Mouse (Mus musculus) liver (tissue): ENCODE results near the gene Gimap8.

Experiments used
- DNase-seq: peaks from one replicate; pipeline ENCODE4 v3.0.0-alpha.2; 2020; ENCODE audit warnings: mixed read lengths

The Gimap8 gene

DNA sequence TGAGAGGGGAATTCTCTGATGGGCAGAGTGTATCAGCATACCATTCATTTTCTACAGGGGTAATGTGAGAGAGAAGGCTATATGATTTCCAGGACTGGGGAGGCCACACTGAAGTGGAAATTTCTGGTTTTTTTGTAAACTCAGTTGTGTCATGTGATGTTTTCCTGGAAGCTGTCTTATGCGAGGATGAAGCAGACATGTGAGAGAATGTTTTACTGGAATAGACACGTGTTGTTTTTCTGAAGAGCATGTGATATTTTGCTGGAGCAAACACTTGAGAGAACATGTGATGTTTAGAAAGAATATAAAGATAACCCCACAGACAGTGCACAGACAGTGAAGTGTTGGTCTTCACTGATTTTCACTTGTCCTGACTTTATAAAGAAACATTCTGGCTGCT is 8.5 kb upstream of the Gimap8 start:
- no peak for DNase-seq

DNA sequence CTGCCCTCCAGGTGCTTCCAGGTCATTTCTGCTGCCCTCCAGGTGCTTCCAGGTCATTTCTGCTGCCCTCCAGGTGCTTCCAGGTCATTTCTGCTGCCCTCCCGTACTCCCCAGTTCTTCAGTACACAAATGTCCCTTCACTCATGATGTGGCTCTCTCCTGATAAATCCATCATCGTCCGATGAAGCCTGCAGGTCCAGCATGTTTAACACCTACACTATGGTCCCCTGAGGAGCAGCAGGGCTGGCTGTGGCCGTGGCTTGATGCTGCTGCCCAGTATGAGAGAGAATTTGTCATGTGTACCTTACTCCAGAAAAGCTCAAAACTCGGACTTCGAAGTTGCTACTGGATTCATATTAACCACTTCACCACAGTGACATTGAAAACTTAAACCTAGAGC is 5.6 kb upstream of the Gimap8 start:
- DNase-seq, result no peak

DNA sequence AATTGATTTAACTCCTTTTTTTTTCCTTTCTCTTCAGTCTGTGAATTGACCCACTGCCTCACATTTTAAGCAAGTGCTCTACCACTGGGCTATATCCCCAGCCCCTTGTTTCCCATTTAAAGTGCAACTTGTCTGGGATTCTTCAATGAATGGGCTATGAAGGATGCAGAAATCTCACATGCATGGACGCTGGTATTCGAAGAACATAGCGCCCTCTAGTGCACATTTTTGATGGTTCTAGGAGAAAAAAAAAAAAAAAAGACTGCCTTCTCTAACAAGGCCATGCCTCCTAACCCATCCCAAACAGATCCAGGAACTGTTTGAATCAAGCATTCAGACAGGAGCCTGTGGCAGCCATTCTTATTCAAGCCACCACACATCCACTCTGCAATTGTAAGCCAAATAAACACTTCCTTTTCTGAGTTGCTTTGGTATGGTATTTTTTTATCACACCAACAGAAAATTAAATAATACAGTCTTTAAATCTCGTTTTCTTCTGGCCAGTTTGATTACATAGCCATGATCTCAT is 4.2 kb upstream of the Gimap8 start:
- DNase-seq, result no peak

DNA sequence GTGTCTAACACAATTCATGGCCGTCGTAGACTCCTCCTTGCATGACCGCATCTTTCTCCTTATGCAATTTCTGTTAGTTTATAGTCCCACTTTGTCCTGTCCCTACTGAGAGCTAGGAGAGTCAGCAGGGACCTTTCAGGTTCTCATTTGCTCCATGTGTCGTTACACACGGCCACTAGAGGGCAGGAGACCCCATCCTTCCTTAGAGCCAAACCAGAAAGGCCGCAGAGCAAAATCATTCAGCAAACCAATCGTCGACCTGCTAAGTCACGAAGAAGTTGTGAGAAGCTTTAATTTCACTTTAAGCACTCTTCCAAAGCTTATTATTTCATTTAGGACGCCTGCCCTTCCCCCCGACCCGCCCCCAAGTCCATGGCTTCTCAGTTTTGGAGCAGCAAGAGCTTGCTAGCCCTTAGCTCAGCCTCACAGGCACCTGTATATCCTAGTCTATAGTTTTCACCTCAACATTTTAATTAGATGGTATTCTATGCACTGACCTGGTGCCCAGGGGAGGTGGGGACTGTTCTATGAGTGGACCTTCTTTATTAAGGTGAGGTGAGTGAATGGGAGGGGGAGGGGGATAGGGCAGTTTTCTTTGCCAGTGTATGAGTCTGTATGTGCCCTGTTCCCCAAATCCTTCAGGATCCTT is 1.2 kb upstream of the Gimap8 start:
- DNase-seq, result peak; percentile 65

DNA sequence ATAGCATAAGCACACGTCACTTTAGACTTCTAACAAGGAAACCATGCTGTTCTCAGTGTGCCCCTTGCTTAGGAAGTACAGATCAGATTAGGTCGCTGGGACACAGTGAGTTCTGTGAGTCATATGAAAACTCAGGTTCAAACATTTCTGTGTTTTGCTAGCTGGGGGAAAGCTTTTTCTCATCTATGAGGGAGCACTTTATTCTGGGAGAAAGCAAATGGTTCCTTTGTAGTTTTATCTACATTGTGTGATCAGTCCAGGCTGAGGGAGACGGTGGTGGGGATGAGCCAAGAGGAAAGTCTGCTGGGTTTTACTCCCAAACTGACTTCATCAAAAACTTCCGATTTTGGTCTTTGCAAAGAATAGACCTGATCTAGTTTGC is 734 bp upstream of the Gimap8 start:
- DNase-seq, result no peak

DNA sequence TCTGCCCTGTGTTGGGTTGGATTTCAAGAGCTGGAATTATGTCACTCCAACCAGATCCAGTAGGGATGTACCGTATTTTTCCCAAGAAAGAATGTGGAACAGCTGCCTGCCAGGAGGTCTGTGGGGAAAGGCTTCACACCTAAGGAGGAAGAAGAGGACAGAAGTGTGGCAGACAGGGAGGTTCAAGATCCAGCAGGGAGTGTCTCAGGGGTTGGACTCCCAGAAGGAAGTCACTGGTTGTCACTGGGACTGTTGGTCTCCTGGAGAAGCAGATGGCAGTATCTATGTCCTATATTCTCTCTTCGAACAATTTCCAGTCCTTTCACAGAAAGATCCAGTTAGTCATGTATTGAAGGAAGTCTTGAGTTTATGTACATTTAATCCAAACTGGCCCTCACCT is 577 bp downstream of the Gimap8 start:
- DNase-seq, result no peak

DNA sequence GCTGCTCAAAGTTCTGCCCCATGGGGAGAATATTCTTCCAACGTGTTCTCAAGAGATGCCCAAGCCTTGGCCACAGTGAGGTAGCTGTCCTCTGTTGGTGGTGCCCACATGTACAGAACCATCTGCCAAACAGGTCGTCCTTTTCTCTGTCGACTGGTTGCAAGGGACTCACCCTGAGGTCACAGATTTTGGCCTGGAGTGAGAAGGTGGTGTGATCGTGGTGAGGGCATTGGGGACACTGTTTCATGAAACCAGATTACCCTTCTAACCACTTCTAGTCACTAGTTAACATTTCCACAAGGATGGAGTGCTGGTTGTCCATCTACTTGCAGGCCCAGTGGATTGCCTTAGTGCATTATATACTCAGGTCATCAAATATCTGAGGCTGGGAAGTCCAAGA is 1.7 kb downstream of the Gimap8 start:
- no peak for DNase-seq

DNA sequence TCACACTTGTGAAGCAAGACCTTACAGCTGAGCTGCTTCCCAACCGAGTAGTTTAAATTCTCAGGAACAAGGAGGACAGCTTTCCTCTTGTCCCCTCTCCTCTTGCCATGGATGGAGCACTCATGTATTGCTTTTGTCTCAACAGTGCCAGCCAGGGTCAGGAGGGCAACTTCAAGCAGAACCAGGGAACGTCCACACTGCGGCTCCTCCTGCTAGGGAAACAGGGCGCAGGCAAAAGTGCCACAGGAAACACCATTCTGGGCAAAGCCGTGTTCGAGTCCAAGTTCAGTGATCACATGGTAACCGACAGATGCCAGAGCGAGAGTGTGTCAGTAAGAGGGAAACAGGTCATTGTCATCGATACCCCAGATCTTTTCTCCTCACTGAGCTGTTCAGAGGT is 3.0 kb downstream of the Gimap8 start:
- DNase-seq, result no peak

DNA sequence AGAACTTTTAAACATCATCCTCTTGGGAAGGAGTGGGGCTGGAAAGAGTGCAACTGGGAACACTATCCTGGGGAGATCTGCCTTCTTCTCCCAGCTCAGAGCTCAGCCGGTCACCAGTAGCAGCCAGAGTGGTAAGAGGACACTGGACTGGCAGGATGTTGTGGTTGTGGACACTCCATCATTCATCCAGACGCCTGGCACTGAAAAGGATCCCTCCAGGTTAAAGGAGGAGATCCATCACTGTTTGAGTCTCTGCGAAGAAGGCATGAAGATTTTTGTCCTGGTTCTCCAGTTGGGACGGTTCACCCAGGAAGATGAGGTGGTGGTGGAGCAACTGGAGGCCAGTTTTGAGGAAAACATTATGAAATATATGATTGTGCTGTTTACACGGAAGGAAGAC is 11.7 kb downstream of the Gimap8 start:
- no peak for DNase-seq

DNA sequence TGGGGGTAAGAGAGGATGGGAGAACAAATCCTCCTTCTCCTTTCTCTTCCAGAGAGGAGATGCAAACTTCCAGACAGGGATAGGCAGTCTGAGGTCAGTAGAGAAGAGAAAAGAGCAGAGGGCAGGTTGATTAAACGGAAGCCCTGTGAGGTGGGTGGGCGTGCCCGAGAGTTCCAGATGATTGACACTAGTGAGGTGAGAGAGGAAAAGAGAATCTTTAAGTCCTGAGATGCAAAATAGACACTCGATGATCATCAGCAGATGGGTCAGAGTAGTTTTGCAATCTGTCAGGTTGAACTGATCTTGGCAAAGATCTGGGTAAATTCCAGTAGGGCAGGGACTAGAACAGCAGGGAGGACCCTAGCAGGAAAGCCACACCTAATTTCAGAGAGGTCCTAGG is 17.7 kb downstream of the Gimap8 start:
- DNase-seq, result no peak

DNA sequence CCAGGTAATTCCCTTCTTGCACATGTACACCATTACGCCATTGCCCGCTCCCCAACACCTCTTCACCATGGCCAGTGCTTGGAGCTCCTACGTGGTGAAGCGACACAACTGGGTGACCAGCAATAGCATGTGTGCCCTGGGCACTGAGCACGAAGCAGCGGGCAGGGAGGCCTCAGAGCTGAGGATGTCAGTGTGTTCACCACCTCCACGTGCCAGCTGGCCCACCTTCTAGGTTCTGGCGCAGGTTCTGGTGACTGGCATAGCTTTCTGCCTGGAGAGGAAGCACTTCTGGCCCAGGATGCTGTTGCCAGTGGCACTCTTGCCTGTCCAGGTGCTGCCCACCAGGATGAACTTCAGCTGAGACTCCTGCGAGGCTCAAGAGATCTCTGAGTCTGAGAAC is 18.4 kb downstream of the Gimap8 start:
- no peak for DNase-seq

DNA sequence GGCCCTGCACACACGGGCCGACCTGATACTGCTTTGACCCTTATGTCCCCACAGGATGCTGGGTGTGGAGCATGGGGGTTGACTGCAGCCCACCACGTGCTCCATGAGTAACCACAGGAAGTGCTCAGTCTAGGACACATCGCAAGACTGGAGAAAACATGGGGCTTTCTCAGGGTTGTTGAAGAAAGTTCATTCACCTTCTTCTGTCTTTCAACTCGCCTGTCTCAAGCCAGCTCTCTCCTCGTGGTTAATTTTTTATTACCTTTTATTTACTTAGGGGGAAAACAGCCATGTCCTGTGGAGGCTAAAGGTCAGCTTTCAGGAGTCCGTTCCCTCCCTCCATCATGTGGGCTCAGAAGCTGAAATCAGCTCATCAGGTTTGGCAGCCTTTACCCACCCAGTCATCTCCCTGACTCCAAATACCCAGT is 19.1 kb downstream of the Gimap8 start:
- DNase-seq, result no peak

DNA sequence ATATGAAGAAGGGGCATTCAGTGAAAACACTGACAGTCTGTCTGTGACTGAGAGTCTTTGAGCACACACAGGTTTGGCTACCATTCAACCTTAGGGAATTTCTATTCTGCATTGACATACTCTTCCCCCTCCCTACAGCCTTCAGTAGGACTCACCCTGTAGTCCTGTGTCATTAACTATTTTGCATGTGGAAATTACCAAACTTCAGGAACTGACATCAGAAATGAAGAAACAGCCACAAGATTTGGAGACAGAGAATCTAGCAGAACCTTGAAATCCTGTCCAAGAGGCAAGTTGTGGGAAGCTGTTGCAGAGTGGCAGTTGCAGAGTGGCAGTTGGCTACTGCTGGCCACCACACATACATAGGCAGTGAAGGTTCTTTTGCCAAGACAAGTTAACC is 21.0 kb downstream of the Gimap8 start:
- DNase-seq, result no peak

DNA sequence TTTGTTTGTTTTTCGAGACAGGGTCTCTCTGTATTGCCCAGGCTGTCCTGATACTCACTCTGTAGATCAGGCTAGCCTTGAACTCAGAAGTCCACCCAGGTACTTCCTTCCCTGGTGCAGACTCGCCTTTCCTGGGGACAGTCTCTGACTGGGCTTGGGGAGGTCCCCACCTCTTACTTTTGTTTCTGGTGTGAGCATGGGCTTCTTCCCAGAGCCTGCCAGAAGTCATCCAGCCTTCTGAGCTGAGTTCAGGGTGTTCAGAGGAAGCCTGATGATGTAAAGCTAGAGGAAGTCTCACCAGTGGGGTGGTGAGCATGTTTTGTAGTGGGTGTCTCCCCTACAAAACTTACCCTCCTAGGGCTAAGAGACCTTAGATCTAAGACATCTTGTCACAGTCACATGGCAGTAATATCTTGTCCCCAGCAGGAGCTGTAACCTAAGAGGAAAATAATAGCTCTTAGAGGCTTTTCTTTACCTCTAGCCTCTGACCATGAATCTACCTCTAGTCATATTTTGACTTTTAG is 22.5 kb downstream of the Gimap8 start:
- DNase-seq, result no peak

DNA sequence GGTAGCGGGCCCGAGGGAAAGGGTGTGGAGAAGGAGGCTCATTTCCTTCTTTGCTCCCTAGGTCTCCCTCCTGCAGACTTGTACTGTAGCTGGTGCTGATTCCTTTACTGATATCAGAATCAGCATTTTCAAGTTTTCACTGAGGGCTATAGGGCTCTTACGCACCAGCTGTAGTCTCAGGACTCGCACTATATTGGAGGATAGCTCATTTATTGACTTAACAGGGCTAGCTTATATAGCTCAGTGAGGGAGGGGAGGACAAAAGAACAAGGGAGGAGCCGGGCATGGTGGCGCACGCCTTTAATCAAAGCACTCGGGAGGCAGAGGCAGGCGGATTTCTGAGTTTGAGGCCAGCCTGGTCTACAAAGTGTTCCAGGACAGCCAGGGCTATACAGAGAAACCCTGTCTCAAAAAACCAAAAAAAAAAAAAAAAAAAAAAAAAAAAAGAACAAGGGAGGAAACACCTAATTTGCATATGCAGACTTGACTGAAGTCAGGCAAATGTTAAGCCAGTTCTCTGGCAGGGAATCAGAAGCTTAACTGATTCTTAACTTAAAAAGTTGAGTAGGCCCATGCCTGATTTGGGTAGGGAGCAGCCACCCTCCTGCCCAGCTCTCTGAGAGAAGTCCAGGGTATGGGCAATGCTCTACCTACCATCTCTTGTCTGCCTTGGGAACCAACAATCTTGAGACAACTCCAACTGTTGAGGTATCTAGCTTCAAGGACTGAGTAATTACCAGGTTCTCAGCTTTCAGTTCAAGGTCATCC is 27.4 kb downstream of the Gimap8 start:
- no peak for DNase-seq

DNA sequence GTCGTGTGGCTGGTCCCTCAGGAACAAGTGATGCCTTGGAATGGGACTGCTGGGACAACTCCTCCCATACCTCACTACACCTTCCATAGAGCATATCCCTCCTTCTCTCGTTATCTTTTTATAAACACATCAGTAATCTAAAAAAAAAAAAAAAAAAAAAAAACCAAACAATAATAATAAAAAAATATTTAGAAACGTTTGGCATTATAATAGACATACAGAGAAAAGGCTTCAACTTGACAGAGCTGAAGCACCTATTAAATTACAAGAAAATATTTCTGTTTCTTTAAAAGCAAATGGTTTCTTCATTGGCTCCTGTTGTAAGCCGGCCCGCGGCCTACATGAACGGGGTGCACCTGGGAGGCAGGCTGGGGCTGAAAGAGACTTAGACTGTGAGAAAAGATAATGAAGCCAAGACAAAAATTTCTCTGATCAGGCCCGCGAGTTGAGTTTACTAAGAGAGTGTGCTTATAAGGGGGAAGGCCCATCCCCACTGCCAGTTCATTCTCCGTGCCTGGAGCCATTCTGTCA is 28.4 kb downstream of the Gimap8 start:
- peak; percentile 21 for DNase-seq

DNA sequence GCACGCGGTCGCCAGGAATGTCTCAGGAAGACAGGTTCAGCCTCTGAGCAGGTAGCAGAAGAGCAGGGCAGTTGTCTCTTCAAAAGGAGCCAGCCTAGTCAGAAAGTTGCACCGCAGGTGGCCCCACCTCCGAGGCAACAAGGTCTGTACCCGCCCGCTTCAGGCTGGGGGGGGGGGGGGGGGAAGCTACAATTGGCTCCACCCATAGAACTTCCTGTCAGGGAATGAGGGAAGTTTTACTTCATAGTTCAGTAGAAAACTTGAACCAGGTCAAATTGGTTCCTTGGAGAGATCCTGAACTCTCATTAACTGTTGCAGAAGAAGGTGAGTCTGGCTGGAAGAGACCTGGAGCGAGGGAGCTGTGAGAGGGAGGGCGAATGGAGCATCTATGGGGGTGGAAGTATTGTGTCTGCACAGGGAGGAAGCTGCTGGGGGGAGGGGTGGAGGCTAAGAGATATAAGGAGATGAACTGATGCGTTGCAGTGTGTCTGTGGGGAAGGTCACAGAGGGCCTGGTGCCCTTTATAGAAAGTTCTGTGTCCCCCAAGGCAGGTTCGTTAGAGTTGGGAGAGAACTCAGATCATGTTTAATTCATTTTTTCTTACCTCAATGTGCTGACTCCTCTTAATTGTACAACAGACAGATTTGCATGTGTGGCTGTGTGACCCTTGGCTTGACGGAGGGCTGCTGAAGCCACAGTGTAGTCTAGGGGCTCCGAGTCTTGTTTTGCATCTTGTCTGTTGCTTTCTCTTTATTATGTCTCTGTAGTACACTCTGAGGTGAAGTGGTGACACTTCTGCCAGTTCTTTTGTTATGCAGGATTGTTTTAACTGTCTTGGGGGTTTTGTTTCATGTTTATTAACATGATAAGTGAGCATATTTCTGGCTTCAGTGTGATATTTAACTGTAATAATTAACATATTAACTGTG is 29.2 kb downstream of the Gimap8 start, which contains the start of gene Gimap9:
TSS of gene Gimap9 (plus strand) at position 199 of the 929 bp plus-strand sequence.
- DNase-seq, result peak; percentile 78

DNA sequence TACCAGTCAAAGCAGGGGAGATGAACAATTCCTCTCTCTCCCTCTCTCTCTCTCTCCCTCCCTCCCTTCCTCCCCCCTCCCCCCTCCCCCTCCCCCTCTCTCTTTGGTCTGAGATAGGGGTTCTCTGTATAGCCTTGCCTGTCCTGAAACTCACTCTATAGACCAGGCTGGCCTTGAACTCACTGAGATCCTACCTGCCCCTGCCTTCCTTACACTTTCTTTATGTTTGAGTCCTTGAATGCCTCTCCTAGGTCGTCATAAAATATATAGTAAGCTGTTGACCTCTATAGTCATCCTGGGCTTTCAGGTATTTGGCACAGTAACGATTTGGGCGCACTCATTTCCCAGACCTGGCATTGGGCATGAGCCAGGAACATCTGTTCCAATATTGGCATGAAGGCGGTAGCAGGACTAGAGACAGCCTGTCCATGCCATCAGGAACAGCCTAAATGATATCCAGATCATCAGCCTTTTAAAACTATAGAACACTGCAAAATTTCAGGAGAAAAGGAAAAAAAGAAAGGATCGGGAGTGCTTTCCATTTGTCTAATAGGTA is 29.9 kb downstream of the Gimap8 start:
- no peak for DNase-seq

DNA sequence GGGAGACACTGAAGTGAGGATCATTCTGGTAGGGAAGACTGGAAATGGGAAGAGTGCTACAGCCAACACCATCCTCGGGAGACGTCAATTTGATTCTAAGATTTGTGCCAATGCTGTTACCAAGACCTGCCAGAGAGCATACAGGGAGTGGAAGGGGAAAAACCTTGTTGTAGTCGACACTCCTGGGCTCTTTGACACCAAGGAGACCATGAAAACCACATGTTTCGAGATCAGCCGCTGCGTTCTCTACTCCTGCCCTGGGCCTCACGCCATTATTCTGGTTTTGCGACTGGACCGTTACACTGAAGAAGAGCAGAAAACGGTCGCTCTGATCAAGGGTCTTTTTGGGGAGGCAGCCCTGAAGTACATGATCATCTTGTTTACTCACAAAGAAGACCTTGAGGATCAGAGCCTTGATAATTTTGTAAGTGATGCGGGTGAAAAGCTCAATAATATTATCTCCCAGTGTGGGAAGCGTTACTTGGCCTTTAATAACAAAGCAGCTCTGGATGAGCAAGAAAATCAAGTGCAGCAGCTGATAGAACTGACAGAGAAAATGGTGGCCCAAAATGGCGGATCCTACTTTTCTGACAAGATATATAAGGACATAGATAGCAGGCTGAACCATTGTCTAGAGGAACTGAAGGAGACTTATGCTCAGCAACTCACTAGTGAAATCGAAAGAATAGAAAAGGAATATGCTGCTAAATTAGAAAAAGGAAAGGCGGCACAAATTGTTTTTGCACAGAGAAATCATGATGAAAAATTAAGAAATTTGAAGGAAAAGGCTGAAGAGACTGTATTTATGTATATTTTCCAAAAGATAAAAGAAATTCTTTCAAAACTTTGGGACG is 30.7 kb downstream of the Gimap8 start:
- no peak for DNase-seq

DNA sequence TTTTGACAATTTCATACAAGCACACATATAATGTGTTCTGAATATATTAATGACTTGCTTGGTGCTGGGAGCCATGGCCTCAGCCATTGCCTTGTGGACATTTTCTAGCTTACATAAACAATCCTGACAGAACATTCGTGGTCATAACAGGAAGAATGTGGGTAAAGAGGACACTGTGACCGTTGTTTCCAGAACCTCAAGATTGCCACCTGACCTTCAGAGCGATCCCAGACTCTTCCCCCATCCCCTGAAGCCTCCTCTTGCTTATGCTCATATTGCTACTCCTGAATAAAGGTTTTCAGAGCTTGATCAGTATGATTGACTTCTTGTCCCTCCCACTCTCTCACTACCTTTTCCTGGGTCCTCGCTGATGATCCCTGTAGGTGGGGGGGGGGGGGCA is 31.4 kb downstream of the Gimap8 start:
- DNase-seq, result no peak

DNA sequence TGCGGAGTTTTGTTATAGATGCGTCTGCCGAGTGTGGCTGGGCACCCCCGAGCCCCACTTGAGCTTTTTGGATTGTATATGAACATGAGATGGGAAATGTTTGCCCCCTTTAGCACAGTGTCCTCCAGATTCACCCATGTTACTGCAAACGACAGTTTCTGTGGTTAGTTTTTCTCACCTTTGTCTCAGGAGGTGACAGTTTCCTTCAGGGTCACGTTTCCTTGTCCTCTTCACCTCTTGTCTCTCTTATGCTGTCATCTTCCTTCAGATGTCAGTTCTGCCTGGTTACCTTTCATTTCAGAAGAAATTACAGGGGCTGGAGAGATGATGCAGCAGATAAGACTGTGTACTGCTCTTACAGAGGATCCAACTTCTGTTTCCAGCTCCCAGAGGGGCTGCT is 32.7 kb downstream of the Gimap8 start:
- DNase-seq, result no peak
